Mouse (Mus musculus): ENCODE results near the gene Rell1. TPM values are rescaled to one million over a fixed set of nuclear protein-coding genes. Genes with fewer than 3 reads are reported as not detected.

The Rell1 gene
- total RNA-seq, 1 experiment: 18.5 TPM

DNA sequence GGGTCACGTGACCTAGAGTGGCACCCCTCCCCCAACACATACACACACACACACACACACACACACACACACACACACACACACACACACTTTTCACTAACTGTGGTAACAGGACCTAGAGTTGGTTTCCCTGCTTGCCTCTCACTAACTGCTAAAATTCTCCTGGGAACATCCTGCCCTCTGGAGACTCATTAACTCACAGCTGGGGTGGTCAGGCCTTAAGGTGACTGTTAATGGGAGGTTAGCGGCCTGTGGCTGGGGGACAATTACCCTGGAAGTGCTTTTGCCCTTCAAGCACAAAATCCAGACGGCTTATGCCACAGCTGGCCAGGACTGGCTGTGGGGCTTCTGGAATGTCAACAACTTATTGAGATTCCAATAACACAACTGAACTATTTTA is 101.3 kb downstream of the Rell1 start:
- peaks cover 0 to 3% of the 10 kb centered on the region in 2 experiments; a peak in 1 of 4 replicates for H3K4me1 ChIP-seq (ENCODE audit: control insufficient read depth in 2 of 2, insufficient read depth in 2 of 2, low read length in 2 of 2, poor library complexity in 1 of 2)
- no peak overlapping the region for H3K27ac ChIP-seq (ENCODE audit: insufficient read depth, low read depth, low read length, poor library complexity, severe bottlenecking)
- no peak for DNase-seq (ENCODE audit: low read depth, low spot score)
- no peaks in the 10 kb centered on the region for H3K9me3 ChIP-seq (ENCODE audit: control insufficient read depth, insufficient read depth, low read depth, low read length)
- TF ChIP-seq ZC3H11A (IDR thresholded peaks at IDR 0.05; ENCODE audit: borderline replicate concordance, low read depth, low read length) (no peak), MAFK (IDR thresholded peaks at IDR 0.05; ENCODE audit: insufficient read depth, low read depth, low read length) (no peak)
- in situ Hi-C loops (cut with MboI; ENCODE audit: low sequenced_read_pairs in 2 of 2, unreplicated experiment in 2 of 2): no loop called here
- H3K9ac ChIP-seq (ENCODE audit: insufficient read depth, low read depth, low read length, poor library complexity, severe bottlenecking): no peak overlapping the region
- no peaks in the 10 kb centered on the region for H3K36me3 ChIP-seq (ENCODE audit: control insufficient read depth, insufficient read depth, low read length, poor library complexity, severe bottlenecking)
- H3K4me3 ChIP-seq (ENCODE audit: insufficient read depth in 1 of 2, low read depth in 1 of 2, low read length in 2 of 2, poor library complexity in 1 of 2, severe bottlenecking in 1 of 2): no peak overlapping the region

GRCm38 (mm10) chr5:63858901-63859300 is 109.8 kb downstream of the Rell1 start:
- Histone ChIP-seq H3K4me3 (ENCODE audit: insufficient read depth in 1 of 2, low read depth in 1 of 2, low read length in 2 of 2, poor library complexity in 1 of 2, severe bottlenecking in 1 of 2) (no peak overlapping the region), H3K9ac (ENCODE audit: insufficient read depth, low read depth, low read length, poor library complexity, severe bottlenecking) (no peak overlapping the region), H3K4me1 (ENCODE audit: control insufficient read depth in 2 of 2, insufficient read depth in 2 of 2, low read length in 2 of 2, poor library complexity in 1 of 2) (no peaks in the 10 kb centered on the region), H3K9me3 (ENCODE audit: control insufficient read depth, insufficient read depth, low read depth, low read length) (no peaks in the 10 kb centered on the region), H3K36me3 (ENCODE audit: control insufficient read depth, insufficient read depth, low read length, poor library complexity, severe bottlenecking) (no peaks in the 10 kb centered on the region), H3K27ac (ENCODE audit: insufficient read depth, low read depth, low read length, poor library complexity, severe bottlenecking) (no peak overlapping the region)
- in situ Hi-C loops (cut with MboI; ENCODE audit: low sequenced_read_pairs in 2 of 2, unreplicated experiment in 2 of 2): no loop called here
- DNase-seq (ENCODE audit: low read depth, low spot score): no peak
- no peak for TF ChIP-seq ZNF384 (IDR thresholded peaks at IDR 0.05; ENCODE audit: low read depth, low read length)
- no peak for TF ChIP-seq HCFC1 (IDR thresholded peaks at IDR 0.05; ENCODE audit: borderline replicate concordance, insufficient read depth, low read length)
- TF ChIP-seq MAFK (IDR thresholded peaks at IDR 0.05; ENCODE audit: insufficient read depth, low read depth, low read length): no peak
- TF ChIP-seq ZC3H11A (IDR thresholded peaks at IDR 0.05; ENCODE audit: borderline replicate concordance, low read depth, low read length): no peak
- TF ChIP-seq CHD2 (IDR thresholded peaks at IDR 0.05; ENCODE audit: low read depth, low read length): no peak

Other genes starting within 250 kb of the Rell1 start
- gene 0610040J01Rik, start 156.5 kb downstream of the Rell1 start, total RNA-seq (2012; rRNA removed): 3.3 and 6.6 TPM in 2 replicates
- gene Pgm2, start 124.1 kb upstream of the Rell1 start, total RNA-seq (2012; rRNA removed): 10.7 and 11.9 TPM in 2 replicates
- gene Tbc1d1, start 187.4 kb upstream of the Rell1 start, total RNA-seq (2012; rRNA removed): 20.6 and 31.1 TPM in 2 replicates